Mouse (Mus musculus): ENCODE measurements around the gene Rtkn. TPM values are rescaled to one million over a fixed set of nuclear protein-coding genes. Genes with fewer than 3 reads are reported as not detected.

The Rtkn gene
- 35.3 and 39.9 TPM in 2 replicates for polyA plus RNA-seq (2015; fragmentation: Nextera tagmentation; extraction: Ambion mirVana)

GRCm38 (mm10) chr6:83134951-83135513, at the start of gene Rtkn:
Rtkn (plus strand) TSS chr6:83135463.
- ATAC-seq (ENCODE audit: borderline replicate concordance, extremely low read depth, low FRiP score, low TSS enrichment) = no peak
- no peaks in the 10 kb centered on the region for H3K27me3 ChIP-seq
- peak within 1 kb of the TSS; percentile 86 for H3K4me2 ChIP-seq
- H3K4me3 ChIP-seq = peak within 1 kb of the TSS; percentile 59
- peak within 1 kb of the TSS; percentile 85 for H3K9ac ChIP-seq
- H3K36me3 ChIP-seq = no peaks in the 10 kb centered on the region
- H3K4me1 ChIP-seq = peaks cover 47% of the 10 kb centered on the region
- H3K27ac ChIP-seq = peak within 1 kb of the TSS; percentile 100
- 49% methylated on average over 7 of the region's 7 CpGs for WGBS
- H3K9me3 ChIP-seq = no peaks in the 10 kb centered on the region

- Histone ChIP-seq H3K9ac (no peak within 1 kb of the TSS), H3K36me3 (0 out of 2 replicates have a peak, but pooled peaks cover under 1% of the 10 kb centered on the region), H3K4me3 (peak within 1 kb of the TSS; percentile 32), H3K27ac (no peak within 1 kb of the TSS), H3K27me3 (peaks cover 79% of the 10 kb centered on the region), H3K4me2 (peak within 1 kb of the TSS; percentile 51), H3K9me3 (no peaks in the 10 kb centered on the region), H3K4me1 (peaks cover 16% of the 10 kb centered on the region)
- 3% methylated on average over 42 of the region's 42 CpGs for WGBS
- no peak for ATAC-seq (ENCODE audit: borderline replicate concordance, extremely low read depth, low FRiP score, low TSS enrichment)
Observed at GRCm38 (mm10) chr6:83086121-83087035, 48.9 kb upstream of the Rtkn start, which contains the start of gene Lbx2. Lbx2 (plus strand) TSS chr6:83086367.

GRCm38 (mm10) chr6:83087205-83087925, 47.9 kb upstream of the Rtkn start:
- peak overlapping the region; percentile 32 for H3K4me3 ChIP-seq
- H3K27ac ChIP-seq = no peak overlapping the region
- no peaks in the 10 kb centered on the region for H3K36me3 ChIP-seq
- no peak for ATAC-seq (ENCODE audit: borderline replicate concordance, extremely low read depth, low FRiP score, low TSS enrichment)
- H3K4me1 ChIP-seq = peaks cover 16% of the 10 kb centered on the region
- H3K9ac ChIP-seq = no peak overlapping the region; the same call in 1 of the 2 replicates
- peak overlapping the region; percentile 51 for H3K4me2 ChIP-seq
- 2% methylated on average over 47 of the region's 47 CpGs for WGBS
- no peaks in the 10 kb centered on the region for H3K9me3 ChIP-seq
- H3K27me3 ChIP-seq = peaks cover 78% of the 10 kb centered on the region

DNA sequence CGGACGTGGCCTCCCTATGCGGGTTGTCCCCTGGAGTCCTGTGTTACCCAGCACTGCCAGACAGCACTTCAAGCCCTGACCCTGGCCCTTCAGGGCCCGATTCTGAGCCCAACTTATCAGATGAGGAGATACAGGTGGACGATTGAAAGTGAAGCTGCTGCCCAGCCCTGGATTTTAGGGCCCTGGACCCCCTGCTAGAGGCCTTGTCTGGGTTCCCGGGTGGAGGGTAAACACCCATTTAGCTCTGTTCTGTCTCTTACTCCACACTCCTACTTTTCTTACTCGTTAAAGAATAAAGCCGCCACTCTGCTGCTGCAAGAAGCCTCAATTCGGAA, 47.4 kb upstream of the Rtkn start:
- Histone ChIP-seq H3K27ac (no peak overlapping the region), H3K9ac (no peak overlapping the region; the same call in 1 of the 2 replicates), H3K4me3 (peak overlapping the region; percentile 32), H3K36me3 (no peaks in the 10 kb centered on the region), H3K4me2 (peak overlapping the region; percentile 51), H3K27me3 (peaks cover 73% of the 10 kb centered on the region), H3K4me1 (peaks cover 19% of the 10 kb centered on the region), H3K9me3 (no peaks in the 10 kb centered on the region)
- WGBS = 12% methylated on average over 9 of the region's 9 CpGs
- no peak for ATAC-seq (ENCODE audit: borderline replicate concordance, extremely low read depth, low FRiP score, low TSS enrichment)

GRCm38 (mm10) chr6:83092416-83093127, 42.7 kb upstream of the Rtkn start:
- Histone ChIP-seq H3K4me3 (no peak overlapping the region), H3K4me2 (no peak overlapping the region), H3K9ac (no peak overlapping the region), H3K9me3 (no peaks in the 10 kb centered on the region), H3K27me3 (peaks cover 26% of the 10 kb centered on the region), H3K4me1 (peaks cover 10% of the 10 kb centered on the region), H3K27ac (peak overlapping the region; percentile 57; the same call in 1 of the 2 replicates), H3K36me3 (no peaks in the 10 kb centered on the region)
- ATAC-seq (ENCODE audit: borderline replicate concordance, extremely low read depth, low FRiP score, low TSS enrichment) = peak; percentile 53; the same call in 1 of the 2 replicates
- whole genome bisulfite sequencing = 25% methylated on average over 6 of the region's 6 CpGs

DNA sequence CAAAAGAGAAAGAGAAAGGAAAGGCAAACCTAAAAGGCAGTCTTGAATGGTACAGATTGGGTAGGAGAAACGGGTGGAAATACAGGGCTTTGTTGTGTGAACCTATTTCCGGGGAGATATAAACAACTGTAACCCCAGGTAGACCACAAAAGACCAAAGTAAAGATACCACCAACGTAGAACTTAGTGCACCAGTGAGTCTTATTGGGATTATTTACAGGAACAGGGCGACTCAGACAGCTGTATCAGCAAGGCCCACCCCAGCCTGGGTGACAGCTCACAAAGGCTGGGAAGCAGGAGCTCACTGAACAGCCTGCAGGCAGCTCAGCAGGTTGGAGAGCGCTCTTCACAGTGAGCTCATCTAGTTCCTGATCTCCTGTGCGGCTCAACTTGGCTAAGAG, 39.3 kb upstream of the Rtkn start:
- Histone ChIP-seq H3K36me3 (no peaks in the 10 kb centered on the region), H3K27ac (no peak overlapping the region), H3K4me2 (no peak overlapping the region), H3K9me3 (no peaks in the 10 kb centered on the region), H3K4me3 (no peak overlapping the region), H3K4me1 (0 out of 2 replicates have a peak, but pooled peaks cover 6% of the 10 kb centered on the region), H3K9ac (no peak overlapping the region), H3K27me3 (no peaks in the 10 kb centered on the region; the same call in 1 of the 2 replicates)
- ATAC-seq (ENCODE audit: borderline replicate concordance, extremely low read depth, low FRiP score, low TSS enrichment) = no peak
- WGBS = 41% methylated on average over 6 of the region's 6 CpGs

DNA sequence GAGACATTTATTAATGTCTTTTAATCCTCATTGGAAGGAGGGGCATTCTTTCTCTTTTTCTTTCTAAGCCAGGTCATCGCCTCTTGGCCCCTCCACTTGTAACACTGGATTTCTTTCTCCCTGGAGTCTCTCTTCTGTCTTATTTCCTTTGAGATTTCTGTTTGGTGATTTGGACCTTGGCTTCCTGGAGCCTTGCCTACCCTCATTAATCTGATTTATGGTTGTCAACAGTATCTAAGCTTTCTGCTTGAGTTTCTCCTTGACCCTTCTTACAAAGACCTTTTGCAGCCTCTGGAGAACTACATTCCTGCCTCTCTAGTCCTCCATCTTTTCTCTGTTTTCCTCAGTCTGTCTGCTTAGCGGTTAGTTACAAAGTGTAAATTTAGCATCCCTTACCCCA, 36.9 kb upstream of the Rtkn start:
- H3K9me3 ChIP-seq = no peaks in the 10 kb centered on the region
- no peak overlapping the region for H3K4me3 ChIP-seq
- H3K27ac ChIP-seq = no peak overlapping the region
- H3K4me1 ChIP-seq = peaks cover 16% of the 10 kb centered on the region
- H3K36me3 ChIP-seq = no peaks in the 10 kb centered on the region
- 60% methylated on average over 2 of the region's 2 CpGs for WGBS
- no peak overlapping the region for H3K9ac ChIP-seq
- H3K27me3 ChIP-seq = no peaks in the 10 kb centered on the region; the same call in 1 of the 2 replicates
- no peak for ATAC-seq (ENCODE audit: borderline replicate concordance, extremely low read depth, low FRiP score, low TSS enrichment)
- no peak overlapping the region for H3K4me2 ChIP-seq

DNA sequence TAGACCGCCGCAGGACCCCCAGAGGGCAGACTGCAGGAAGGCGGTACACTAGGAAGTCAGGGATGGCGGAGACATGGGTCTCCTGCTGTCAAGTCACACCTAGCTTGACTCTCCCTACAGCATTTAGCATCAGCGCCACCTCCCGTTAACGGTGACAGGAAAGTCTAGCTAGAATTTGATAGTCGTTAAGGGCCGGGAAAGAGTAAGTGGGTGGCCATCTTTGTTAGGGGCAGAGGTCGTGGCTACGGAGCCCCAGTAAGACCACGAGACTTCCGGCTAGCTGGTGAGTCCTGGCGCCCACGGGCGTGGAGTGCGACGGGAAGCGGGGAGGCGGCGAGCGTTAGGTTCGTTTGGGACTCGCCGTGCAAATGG, 34.0 kb upstream of the Rtkn start, which contains the start of the genes Ccdc142 and Gm42688:
Ccdc142 (plus strand) TSS at position 286 of the 372 bp plus-strand sequence.
Gm42688 (plus strand) TSS at position 302 of the 372 bp plus-strand sequence.
- Histone ChIP-seq H3K27ac (peak within 1 kb of the TSS; percentile 81), H3K9me3 (no peaks in the 10 kb centered on the region), H3K4me1 (peaks cover 18% of the 10 kb centered on the region), H3K4me3 (peak within 1 kb of the TSS; percentile 65), H3K4me2 (peak within 1 kb of the TSS; percentile 97), H3K27me3 (no peaks in the 10 kb centered on the region; the same call in 1 of the 2 replicates), H3K36me3 (0 out of 2 replicates have a peak, but pooled peaks cover 3% of the 10 kb centered on the region), H3K9ac (peak within 1 kb of the TSS; percentile 71)
- under 1% methylated on average over 25 of the region's 25 CpGs for WGBS
- peak; percentile 78 for ATAC-seq (ENCODE audit: borderline replicate concordance, extremely low read depth, low FRiP score, low TSS enrichment)

DNA sequence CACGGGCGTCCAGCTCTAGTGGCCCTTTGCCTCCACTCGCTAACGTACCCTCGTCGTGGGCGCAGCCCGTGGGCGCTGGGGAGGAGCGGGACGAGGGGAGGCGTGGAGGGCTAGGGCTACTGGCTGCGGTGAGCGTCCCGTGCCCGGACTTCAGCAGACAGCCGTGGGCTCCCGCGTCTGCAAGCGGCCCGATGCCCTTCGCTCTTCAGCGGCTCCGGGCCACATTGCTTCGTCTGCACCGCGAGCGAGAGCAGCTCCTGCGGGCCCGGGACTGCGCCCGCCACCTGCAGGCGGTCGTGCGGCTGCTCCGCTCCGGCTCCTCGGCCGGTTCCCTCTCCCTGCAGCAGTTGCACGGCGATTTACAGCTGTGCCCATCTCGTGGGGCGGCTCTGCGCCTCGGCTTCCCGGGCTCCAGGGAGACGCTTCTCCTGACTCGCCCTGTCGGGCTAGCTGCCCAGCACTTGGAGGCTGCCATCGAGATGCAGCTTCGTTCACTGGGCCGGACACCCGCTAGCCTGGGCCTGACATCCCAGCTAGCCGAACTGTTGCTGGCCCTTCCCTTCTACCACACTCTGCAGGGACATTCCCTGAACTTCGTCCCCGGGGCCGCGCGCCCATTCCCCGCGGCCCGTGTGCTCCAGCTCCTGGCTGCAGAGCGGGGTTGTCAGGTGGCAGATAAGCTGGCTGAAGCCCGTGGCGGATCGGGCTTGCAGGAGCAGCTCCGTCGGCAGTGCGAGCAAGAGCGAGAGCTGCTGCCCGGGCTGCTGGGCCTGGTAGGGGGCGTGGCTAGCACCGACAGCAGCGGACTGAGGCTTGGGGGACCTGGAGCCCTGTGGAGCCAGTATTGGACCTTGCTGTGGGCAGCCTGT, 33.3 kb upstream of the Rtkn start:
- Histone ChIP-seq H3K27me3 (no peaks in the 10 kb centered on the region), H3K4me3 (peak overlapping the region; percentile 65), H3K36me3 (0 out of 2 replicates have a peak, but pooled peaks cover 3% of the 10 kb centered on the region), H3K9me3 (no peaks in the 10 kb centered on the region), H3K4me2 (peak overlapping the region; percentile 97), H3K4me1 (peaks cover 18% of the 10 kb centered on the region), H3K27ac (peak overlapping the region; percentile 81), H3K9ac (peak overlapping the region; percentile 71)
- under 1% methylated on average over 73 of the region's 74 CpGs for WGBS
- peak; percentile 81 for ATAC-seq (ENCODE audit: borderline replicate concordance, extremely low read depth, low FRiP score, low TSS enrichment)

DNA sequence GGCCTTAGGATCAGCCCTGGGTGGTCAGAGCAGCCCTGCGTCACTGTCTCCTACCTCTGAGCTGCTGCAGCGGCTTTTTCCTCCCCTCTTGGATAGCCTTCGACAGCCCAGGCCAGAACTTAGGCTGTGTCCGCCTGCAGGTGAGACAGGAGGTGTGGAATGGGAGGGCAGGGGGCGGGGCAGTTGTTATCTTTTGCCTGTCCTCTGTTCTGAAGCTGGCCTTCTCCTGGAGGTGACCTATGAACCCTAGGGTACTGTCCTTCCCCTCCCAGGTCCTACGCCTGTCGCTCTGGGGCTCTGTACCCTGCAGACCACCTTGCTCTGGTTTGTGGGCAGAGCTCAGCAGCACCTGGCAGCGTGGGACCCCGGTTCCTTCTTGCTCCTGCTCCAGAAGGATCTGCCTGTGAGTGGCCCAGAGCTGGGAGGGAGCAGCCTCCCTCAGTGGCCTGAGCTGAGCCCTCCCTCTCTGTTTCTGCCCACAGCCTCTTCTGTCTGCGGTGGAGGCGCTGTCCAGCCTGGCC, 32.1 kb upstream of the Rtkn start:
- H3K4me1 ChIP-seq = peaks cover 24% of the 10 kb centered on the region
- peak overlapping the region; percentile 71; the same call in 1 of the 2 replicates for H3K9ac ChIP-seq
- H3K27ac ChIP-seq = no peak overlapping the region
- 0 out of 2 replicates have a peak, but pooled peaks cover 3% of the 10 kb centered on the region for H3K36me3 ChIP-seq
- WGBS = 48% methylated on average over 11 of the region's 11 CpGs
- H3K4me3 ChIP-seq = peak overlapping the region; percentile 65; the same call in 1 of the 2 replicates
- ATAC-seq (ENCODE audit: borderline replicate concordance, extremely low read depth, low FRiP score, low TSS enrichment) = no peak
- H3K4me2 ChIP-seq = peak overlapping the region; percentile 97
- no peaks in the 10 kb centered on the region for H3K27me3 ChIP-seq
- H3K9me3 ChIP-seq = no peaks in the 10 kb centered on the region

Measured in lung, embryonic 15.5 days (tissue).